Mouse (Mus musculus): Measurements from ENCODE around the gene Gm17349.

DNA sequence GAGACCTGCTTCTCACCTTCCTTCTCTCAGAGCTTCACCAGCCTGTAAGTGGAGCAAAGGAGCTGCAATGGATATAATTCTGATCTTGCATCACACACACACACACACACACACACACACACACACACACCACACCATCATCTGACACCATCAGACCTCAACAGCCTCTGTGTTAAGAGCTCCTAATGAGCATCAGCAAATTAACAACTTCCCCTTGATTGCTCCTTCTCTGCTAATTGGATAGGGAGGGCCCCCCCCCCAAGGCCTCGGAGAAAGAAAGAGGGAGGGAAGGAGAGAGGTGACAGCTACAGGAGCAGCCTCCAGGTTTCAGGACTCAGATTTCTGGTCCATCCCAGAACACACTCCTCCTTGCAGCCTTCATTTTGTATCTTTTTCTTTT, 35.9 kb downstream of the Gm17349 start:
- TF ChIP-seq CTCF (IDR thresholded peaks at IDR 0.05; ENCODE audit: extremely low read depth, insufficient read depth, insufficient read length, insufficient replicate concordance) (no peak), POLR2A (IDR thresholded peaks at IDR 0.05; ENCODE audit: low read depth, low read length) (no peak)

All from spleen, adult 2 months (tissue).